Mouse (Mus musculus) olfactory bulb, adult 2 months (tissue): Measurements from ENCODE around the gene Phf20.

Experiments
- CTCF ChIP-seq: fragments of 200-500 bp; IDR thresholded peaks from 2 replicates; pipeline ENCODE4 v1.5.1; 2012; ENCODE audit warnings: low read depth, mild to moderate bottlenecking, low read length, moderate library complexity; ENCODE audit not compliant: insufficient read depth
- POLR2A ChIP-seq: fragments of 200-500 bp; IDR thresholded peaks from 2 replicates; pipeline ENCODE4 v1.6.1; 2012; ENCODE audit warnings: mild to moderate bottlenecking, low read depth, low read length, moderate library complexity; ENCODE audit not compliant: insufficient read depth

DNA sequence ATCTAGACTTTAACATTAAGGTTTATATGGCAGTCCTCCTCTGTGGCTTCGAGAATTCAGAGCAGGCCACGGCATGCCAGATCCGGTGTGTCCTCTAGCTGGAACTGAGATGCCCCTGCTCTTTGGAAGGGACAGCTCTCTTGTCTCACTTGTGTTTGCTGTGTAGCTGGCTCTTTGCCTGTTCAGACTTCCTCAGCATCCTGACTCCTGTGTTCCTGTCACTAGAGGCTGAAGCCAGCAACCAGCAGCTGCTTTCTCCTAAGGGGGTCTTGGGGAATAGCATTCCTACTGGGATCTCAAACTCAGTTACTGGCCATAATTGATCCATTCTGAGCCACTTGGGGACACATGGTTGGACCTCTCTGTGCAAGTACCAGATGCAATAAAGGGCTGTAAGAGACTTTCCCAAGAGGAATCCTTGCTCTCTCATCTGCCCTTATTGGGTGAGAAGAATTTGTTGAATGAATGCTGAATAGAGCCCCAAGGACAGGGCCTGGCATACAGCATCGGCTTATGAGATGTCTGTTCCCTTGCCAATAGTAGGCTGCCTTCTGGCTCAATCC is 153.1 kb downstream of the Phf20 start:
- no peak for TF ChIP-seq CTCF
- TF ChIP-seq POLR2A = no peak
